Mouse (Mus musculus) thymus, adult 2 months (tissue): Measurements from ENCODE around the gene Cd72. TPM values are rescaled to one million over a fixed set of nuclear protein-coding genes. Genes with fewer than 3 reads are reported as not detected.

Experiments
- DNase-seq: peaks from one replicate; pipeline ENCODE4 v3.0.0; 2021
- H3K27ac ChIP-seq: fragments of 200-500 bp; 2 replicates; pipeline ENCODE4 v1.5.1; 2012; ENCODE audit warnings: low read length, control low read depth; ENCODE audit not compliant: control insufficient read depth, insufficient read depth
- H3K27me3 ChIP-seq: fragments of 200-500 bp; 2 replicates; pipeline ENCODE4 v1.6.1; 2012; ENCODE audit warnings: mild to moderate bottlenecking, low read length, moderate library complexity, mixed read lengths; ENCODE audit not compliant: control insufficient read depth, insufficient read depth
- H3K36me3 ChIP-seq: fragments of 200-500 bp; 2 replicates; pipeline ENCODE4 v1.6.1; 2012; ENCODE audit warnings: mild to moderate bottlenecking, low read length, moderate library complexity; ENCODE audit not compliant: control insufficient read depth, insufficient read depth
- H3K4me1 ChIP-seq: fragments of 200-500 bp; replicated peaks from 2 replicates; pipeline ENCODE4 v1.6.1; 2012; ENCODE audit warnings: low read length; ENCODE audit not compliant: control insufficient read depth, insufficient read depth
- H3K4me3 ChIP-seq: fragments of 200-500 bp; 2 replicates; pipeline ENCODE4 v1.5.1; 2012; ENCODE audit warnings: mild to moderate bottlenecking, low read length, control low read depth, moderate library complexity; ENCODE audit not compliant: control insufficient read depth, insufficient read depth
- CTCF ChIP-seq: fragments of 200-500 bp; IDR thresholded peaks from 2 replicates; pipeline ENCODE4 v1.5.1; 2012; ENCODE audit warnings: mild to moderate bottlenecking, control low read depth, low read length, moderate library complexity, borderline replicate concordance; ENCODE audit not compliant: control insufficient read depth, poor library complexity, insufficient read depth; ENCODE audit errors: extremely low read depth
- POLR2A ChIP-seq: fragments of 200-500 bp; IDR thresholded peaks from 2 replicates; pipeline ENCODE4 v1.6.1; 2012; ENCODE audit warnings: mild to moderate bottlenecking, low read length, control low read depth, moderate library complexity; ENCODE audit not compliant: control insufficient read depth, poor library complexity, insufficient read depth; ENCODE audit errors: extremely low read depth
- WGBS: fragments of 180-500 bp; shearing (Covaris S2); methylation state at CpG from one replicate; pipeline ENCODE4 v1.1.7; 2018; 5-methylcytosine and 5-hydroxymethylcytosine counted together
- polyA plus RNA-seq: library from polyadenylated mRNA; depleted of rRNA; stranded (reverse); fragments of >200 nt; gene quantifications from 2 replicates; pipeline ENCODE4 v1.2.3, GENCODE M21; 2012

The Cd72 gene
- polyA plus RNA-seq, 1 experiment: 10.8 TPM

- 65% methylated on average over 9 of the region's 9 CpGs for WGBS
- H3K4me3 ChIP-seq: no peak overlapping the region
- H3K27me3 ChIP-seq: no peaks in the 10 kb centered on the region; the same call in 1 of the 2 replicates
- H3K4me1 ChIP-seq: no peaks in the 10 kb centered on the region
- no peaks in the 10 kb centered on the region for H3K36me3 ChIP-seq
- H3K27ac ChIP-seq: no peak overlapping the region
- no peak for DNase-seq
- TF ChIP-seq CTCF (no peak), POLR2A (no peak)
Measured at GRCm38 (mm10) chr4:43419801-43420281, 34.6 kb downstream of the Cd72 start.

GRCm38 (mm10) chr4:43418973-43419656 is 35.3 kb downstream of the Cd72 start:
- 87% methylated on average over 15 of the region's 15 CpGs for WGBS
- Histone ChIP-seq H3K27me3 (no peaks in the 10 kb centered on the region), H3K4me1 (no peaks in the 10 kb centered on the region), H3K36me3 (no peaks in the 10 kb centered on the region), H3K4me3 (no peak overlapping the region), H3K27ac (no peak overlapping the region)
- TF ChIP-seq CTCF (no peak), POLR2A (no peak)
- DNase-seq: no peak

DNA sequence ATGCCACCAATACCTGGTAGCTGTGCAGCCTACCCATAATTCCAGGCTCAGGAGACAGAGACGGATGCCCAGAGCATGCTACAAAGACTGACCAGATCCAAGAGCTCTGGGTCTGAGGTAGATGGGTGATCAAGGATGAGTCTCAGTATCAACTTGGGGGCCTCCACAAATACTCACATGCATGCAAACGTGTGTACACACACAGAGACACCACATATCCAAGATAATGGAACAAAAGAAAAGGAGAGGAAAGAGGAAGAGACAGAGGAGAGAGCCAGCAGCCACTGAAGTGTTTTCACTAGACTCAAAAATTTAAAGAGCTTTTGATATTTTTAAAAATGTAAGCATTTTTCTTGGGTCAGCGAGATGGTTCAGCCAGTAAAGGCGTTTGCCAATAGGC is 36.0 kb downstream of the Cd72 start:
- TF ChIP-seq POLR2A: no peak
- TF ChIP-seq CTCF: no peak
- Histone ChIP-seq H3K36me3 (no peaks in the 10 kb centered on the region), H3K4me1 (no peaks in the 10 kb centered on the region), H3K27me3 (no peaks in the 10 kb centered on the region), H3K4me3 (no peak overlapping the region), H3K27ac (no peak overlapping the region)
- 81% methylated on average over 4 of the region's 4 CpGs for WGBS
- DNase-seq: no peak

- TF ChIP-seq CTCF: no peak
- no peak for TF ChIP-seq POLR2A
- Histone ChIP-seq H3K36me3 (no peaks in the 10 kb centered on the region), H3K4me3 (no peak overlapping the region), H3K27me3 (no peaks in the 10 kb centered on the region), H3K4me1 (no peaks in the 10 kb centered on the region), H3K27ac (no peak overlapping the region)
- DNase-seq: no peak
- 88% methylated on average over 16 of the region's 16 CpGs for WGBS
Measured at GRCm38 (mm10) chr4:43417269-43418062, 37.0 kb downstream of the Cd72 start.

DNA sequence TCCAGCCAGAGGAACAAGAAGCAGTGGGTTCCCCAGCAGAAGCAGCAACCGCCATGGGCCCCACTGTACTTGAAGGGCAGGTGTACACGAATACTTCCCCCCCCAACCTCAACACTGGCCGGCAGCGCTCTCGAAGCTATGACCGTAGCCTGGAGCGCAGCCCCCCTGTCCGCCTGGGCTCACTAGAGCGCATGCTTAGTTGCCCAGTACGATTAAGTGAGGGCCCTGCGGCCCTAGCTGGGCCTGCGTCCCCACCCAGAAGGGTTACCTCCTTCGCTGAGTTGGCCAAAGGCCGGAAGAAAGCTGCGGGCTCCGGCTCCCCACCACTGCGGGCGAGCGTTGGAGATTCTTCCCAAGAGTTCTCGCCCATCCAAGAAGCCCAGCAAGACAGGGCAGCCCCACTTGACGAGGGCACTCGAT is 38.3 kb downstream of the Cd72 start:
- Histone ChIP-seq H3K36me3 (no peaks in the 10 kb centered on the region), H3K27ac (no peak overlapping the region), H3K27me3 (no peaks in the 10 kb centered on the region), H3K4me1 (no peaks in the 10 kb centered on the region), H3K4me3 (no peak overlapping the region)
- TF ChIP-seq POLR2A: no peak
- TF ChIP-seq CTCF: no peak
- DNase-seq: no peak
- WGBS: 97% methylated on average over 22 of the region's 22 CpGs

- Histone ChIP-seq H3K36me3 (no peaks in the 10 kb centered on the region), H3K4me3 (no peak overlapping the region), H3K27me3 (no peaks in the 10 kb centered on the region), H3K27ac (no peak overlapping the region), H3K4me1 (no peaks in the 10 kb centered on the region)
- TF ChIP-seq POLR2A: no peak
- TF ChIP-seq CTCF: no peak
- WGBS: 93% methylated on average over 29 of the region's 29 CpGs
- no peak for DNase-seq
Measured at GRCm38 (mm10) chr4:43415221-43416070, 39.0 kb downstream of the Cd72 start.
